Mouse (Mus musculus) hematopoietic stem cell, adult 5-6 weeks (primary cell): ENCODE measurements around the gene Naaladl2. TPM values are rescaled to one million over a fixed set of nuclear protein-coding genes. Genes with fewer than 3 reads are reported as not detected.

Source experiments
- ATAC-seq, 2 experiments: fragments of 125-278 bp in 1 of 2; replicated peaks in 1 of 2; 2 replicates each; pipeline ENCODE4 v1.8.0; 2016 to 2017; ENCODE audit warnings: inconsistent platforms in 2 of 2, mild to moderate bottlenecking in 2 of 2, moderate number of reproducible peaks in 2 of 2, low read depth in 1 of 2, moderate TSS enrichment in 1 of 2; ENCODE audit not compliant: low FRiP score in 2 of 2, poor library complexity in 2 of 2, severe bottlenecking in 2 of 2, insufficient read depth in 1 of 2, low TSS enrichment in 1 of 2
- total RNA-seq: library from RNA; stranded (forward); fragments of 172-1452, 232-1000 nt; gene quantifications from 2 replicates; pipeline ENCODE4 v1.2.3, GENCODE M21; 2017

The Naaladl2 gene
- total RNA-seq, 1 experiment from 2014 or later = 0.15 TPM

DNA sequence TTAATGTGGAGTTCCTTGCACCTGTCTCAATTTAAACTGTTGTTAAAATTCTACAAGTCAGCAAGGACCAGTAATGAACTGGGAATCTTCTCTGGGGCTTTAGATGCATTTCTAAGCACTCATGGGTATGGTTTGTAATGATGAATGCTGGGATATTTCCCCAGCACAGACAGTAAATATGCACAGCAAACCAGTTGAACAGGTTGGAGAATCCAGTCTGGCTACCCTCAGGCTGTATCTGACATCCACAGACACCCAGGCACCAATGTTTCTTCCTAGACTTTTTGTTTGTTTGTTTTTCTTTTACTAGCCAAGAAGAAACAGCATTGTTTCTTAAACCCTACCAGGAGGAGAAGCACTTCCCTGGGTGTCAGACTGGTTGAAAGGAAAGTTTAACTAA is 365.6 kb downstream of the Naaladl2 start:
- ATAC-seq = no peak

DNA sequence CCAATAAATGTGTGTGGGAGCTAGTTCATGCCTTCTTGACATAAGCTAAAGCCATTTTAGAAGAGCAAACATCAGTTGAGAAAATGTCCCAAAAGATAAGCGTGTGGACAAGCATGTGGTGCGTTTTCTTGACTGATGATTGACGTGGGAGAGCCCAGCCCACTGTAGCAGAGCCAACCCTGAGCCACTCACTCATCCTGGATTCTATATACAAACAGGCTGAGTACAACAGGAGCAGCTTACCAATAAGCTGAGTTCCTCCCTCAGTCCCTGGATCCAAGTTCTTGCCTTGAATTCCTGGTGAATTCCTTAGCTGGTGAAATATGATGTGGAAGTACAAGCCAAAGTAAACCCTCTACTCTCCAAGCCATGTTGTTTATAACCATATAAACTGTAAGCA is 395.0 kb downstream of the Naaladl2 start:
- ATAC-seq = no peak

DNA sequence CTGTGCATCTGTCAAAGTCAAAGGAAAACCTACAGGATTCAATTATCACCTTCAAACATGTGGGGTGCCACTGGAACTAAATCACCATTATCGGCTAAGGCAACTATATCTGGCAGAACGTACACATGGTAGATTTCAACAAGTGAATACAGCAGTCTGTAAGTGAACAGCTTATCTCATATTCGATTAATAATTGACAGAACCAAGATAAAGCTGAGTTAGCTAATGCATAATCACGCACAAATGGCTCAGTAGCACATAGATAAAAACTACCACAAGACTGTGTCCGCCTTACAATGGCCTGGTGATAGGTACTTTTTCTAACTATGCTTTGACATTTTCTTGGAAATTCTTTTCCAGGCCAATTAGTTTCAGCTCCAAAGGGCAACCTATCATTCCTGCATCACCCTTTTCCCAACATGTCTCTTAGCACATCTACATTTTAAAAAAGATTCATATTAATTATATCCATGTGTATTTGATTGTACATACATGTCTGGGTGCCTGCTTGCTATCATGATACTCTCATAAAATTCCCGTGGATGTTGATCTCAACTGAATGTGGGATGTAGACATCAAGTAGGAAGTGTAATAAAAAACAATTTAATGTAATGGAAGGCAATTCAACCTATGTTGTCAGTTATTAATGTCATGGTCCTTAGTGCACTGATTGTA is 396.7 kb downstream of the Naaladl2 start:
- ATAC-seq = no peak

DNA sequence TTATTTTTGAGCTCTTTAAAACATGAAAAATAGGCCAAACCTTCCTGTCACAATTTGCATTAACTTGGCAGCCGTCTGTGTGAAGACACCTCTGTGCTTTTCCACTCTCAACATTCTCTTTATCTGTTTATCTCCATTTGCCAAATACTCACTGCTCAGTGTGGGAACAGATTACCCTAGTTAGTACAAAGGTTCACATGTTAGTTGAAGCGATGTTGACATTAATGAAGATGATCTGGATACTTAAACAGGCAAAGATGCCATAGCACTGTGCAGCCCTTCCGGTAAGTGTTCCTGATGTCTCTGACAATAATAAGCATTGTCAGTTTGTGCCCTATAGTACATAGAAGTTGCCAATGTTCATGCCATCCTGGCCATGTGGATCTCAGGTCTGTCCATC is 400.1 kb downstream of the Naaladl2 start:
- no peak for ATAC-seq

DNA sequence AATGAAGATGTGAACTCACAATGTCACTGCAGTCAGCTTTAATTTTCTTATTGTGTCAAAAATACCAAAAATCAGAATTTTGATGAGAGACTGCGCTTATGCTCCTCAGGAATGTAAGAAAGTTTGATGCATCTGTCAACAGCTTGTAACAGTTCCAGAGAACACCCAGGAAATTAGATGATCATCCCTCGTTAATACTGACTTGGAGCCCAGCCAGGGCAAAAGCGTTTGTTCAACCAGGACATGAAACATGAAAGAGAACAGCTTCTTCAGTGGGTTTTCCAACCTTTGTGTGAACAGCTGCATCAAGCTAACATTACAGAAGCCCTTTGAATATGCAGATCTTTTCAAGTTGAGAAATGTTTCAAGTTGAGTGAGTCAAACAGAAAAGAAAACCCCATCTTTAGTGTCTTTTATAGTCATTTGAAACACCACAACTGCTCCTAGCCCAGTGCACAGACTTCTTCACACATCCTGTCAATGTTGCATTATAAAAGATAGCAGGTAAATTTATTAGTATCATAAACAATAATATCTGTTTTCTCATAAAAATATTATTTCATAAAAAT is 424.8 kb downstream of the Naaladl2 start:
- ATAC-seq = no peak

DNA sequence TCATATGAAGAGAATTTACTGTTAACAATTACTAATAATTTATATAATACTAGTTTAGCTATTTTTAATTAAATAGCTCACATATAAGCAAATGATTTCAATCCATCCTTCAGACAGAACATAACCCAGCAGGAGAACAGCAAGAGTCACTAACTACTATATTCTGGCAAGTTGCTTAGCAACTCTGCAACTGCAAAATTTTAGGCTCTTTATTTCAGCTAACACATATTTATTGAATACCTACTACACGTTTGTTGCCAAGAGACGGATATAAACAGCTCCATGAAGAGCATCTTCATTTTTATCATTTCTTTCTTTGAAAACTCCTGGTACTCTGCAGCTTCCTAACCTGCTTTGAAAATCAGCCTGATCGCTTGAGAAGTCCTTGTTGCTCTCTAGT is 429.3 kb downstream of the Naaladl2 start:
- ATAC-seq = no peak

DNA sequence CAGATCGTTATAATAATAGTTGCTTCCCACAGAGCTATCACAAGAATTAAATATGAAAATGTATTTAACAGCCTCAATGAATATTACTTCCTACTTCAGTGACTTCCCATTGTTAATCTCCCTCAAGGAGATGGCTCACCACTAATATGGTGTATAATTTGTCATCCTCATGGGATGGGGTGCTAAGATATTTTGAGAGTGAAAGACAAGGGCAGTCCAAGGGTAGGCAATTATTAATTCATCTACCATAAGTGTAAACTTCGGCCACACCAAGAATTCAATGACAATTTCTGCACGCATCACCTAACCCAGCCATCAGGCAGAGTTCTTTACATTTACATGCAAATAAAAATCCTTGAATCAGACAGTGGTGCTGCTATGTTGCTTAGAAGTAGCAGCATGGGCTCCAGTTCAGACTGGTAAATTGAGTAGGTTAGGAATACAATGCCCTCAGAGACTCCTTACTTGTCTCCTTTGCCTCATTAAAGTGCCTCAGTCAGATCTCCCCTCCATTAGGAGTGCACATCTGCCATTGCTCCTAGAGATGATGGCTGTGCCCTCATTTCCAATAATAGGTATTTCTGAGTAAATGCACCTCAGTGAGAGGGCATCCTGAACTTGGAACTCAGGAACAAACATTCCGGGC is 438.2 kb downstream of the Naaladl2 start:
- ATAC-seq = no peak

DNA sequence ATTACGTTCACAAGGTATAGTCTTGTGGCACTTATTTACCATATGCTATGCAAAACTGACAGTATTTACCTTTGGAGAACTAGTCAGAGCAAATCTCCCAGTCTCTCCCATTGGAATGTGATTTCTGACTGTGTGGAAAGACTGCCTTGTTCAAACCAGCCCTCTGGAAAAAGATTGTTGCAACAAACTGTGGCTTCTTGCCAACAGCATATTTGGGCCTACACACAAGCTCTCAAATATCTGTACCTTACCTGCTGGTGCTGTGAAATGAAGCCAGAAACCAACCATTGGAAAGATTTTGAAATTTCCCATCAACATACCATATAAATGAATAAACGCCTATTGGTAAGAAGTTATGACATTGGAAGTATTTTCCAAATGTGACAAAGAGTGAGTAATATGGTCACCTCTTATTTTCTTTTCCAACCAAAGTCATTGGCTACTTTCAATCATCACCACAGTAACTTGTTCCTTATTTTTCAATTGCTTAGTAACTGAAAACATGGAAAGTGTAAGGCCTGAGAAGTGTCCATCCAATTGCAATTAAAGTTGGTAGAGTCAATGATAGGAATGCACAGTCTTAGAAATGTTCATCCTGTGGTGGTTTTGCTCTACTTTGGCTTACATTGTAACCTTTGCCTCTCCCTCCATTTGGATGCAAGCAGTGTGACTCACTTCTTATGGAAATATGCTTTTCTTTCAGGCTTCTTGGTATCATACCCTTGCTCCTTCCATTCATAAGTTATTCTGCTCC is 453.7 kb downstream of the Naaladl2 start:
- no peak for ATAC-seq

DNA sequence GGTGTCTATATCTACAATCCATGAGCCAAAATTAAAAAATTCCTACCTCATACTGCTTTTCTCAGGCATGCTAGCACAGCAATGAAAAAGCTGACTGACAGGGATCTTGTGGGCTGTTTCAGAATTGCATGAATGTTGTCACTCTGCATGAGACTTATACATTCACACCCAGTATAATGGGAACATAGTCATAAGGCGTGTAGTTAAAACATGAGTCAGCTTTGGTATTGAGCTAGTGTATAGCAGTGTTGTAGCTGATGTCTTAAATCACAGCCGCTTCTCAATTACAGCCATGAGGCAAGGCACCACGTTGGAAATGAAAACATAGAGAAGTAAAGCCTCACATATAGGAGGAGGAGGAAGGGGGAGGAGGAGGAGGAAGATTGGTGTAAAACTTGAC is 473.6 kb downstream of the Naaladl2 start:
- ATAC-seq = no peak

DNA sequence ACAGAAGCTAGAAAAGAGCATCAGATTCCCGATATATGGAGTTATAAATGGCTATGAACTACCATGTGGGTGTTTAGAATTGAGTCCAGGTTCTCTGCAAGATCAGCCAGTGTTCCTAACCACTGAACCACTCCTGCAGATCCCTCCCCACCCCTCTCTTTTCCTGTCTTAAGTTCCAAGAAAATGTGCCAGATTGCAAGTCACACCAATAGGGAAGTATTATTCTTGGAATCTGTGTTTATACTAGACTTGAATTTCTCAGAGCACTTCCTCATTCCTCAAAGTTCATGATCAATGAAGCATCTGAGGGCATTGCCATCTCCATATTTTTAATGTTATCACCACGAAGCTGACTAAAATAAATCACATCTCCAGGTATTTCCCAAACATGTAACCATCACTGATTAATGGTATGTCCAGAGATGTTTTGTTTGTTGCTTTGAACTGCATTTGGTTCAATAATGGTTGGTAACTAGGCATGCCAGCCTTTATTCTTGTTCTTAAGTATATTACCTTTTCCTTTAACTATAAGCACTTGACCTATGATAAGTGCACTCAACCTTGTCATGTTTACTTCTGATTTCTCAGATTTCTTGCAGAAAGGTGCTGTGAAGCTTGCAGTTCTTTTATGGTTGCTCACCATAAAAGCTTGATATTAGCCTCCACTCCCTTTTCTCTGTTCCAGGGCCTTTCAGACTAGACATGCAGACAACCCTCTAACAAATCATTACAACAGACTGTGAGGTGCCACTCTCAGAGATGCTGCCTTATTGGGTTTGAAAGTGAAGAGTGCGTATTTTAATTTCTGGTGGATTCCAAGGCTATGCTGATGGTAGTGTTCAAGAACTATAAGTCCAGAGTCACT is 475.8 kb downstream of the Naaladl2 start:
- no peak for ATAC-seq

DNA sequence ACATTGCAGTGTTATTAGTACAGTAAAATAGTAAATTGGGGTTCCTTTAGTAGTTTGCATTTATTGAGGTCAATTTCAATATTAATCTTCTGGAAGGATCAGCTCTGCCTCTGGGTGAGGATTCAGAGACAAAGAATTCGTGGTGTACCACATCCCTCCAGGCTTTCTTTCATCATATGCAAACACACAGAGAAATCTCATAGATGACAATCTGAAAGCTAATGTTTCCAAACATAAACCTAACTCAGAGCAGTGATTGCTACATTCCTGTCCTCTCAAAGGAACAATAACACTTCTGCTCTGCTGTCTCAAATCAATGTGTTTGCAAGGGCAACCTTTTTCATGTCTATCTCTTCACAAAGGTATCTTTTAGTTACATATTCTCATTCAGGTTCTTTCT is 478.7 kb downstream of the Naaladl2 start:
- ATAC-seq = no peak

DNA sequence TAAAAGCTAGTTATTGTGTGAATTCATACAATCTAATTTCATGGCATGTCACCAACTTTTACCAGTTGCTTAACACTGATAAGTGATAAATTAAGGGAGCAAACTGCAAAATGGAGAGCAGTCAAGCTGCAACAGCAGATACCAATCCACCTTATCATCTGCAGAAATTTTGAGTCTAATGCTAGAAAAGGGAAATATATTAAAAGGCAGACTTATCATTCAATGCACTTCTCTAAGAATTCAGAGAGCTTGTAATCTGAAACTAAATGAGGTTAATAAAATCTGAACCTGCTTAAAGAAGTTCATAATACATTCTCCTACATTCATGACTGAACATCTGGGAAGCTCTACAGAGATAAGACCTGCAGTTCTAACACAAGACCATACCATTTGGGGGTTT is 480.3 kb downstream of the Naaladl2 start:
- no peak for ATAC-seq

DNA sequence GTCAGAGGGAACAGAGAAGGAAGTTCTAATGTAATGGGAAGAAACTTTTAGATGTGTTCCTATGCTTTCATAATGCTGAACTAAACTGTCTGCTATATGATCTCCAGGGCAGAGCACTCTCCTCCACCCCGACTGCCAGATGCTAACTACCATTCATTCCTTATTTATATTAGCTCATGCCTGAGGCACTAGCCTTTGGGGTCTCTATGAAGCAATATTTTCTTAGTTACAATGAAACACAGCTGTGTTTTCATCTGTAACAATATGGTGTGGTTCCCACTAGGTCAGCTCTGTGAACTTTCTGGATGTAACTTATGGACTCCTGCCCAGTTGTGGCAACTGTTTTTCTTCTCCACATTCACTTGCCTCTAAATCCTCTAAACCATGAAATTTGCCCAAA is 514.0 kb downstream of the Naaladl2 start:
- ATAC-seq = no peak

DNA sequence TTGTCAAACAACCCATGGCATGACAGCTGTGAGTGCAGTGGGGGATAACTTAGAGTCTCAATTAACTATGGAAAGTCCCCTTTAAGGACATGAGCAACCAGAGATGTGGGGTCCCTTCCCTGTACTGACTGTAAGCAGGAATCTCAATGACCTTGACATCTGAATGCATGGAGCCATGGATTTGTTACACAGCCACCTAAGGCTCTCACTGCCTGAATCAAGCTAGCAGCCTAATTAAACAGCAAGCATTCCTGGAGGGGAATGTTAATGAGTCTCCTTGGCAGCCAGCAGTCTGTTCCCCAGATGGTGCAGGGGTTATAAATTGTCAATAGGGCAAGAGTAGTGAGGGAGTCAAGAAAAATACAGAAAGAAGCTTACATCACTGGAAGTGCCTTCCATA is 538.6 kb downstream of the Naaladl2 start:
- ATAC-seq = no peak

DNA sequence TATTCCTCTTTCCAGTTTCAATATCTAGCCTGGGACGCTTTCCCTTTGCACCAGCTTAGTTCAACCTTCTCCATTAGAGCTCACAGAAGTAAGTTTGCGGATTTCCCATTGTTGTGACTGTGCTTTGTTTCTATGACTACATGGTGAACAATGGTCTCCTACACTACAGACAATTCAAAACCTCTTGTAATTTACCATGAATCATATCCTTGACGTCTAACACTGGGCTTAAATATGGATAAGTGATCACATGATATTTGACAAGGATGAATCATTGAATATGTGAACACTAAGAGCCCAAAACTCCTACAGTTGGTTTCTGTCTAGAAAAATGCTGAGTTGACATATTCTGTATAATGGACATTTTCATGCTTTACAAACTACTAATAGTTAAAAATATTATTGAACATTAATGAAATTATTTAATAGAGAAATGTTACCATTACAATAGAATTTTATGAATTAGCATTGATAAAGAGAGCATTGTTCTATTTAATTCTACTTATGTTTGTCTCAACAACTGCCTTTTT is 539.2 kb downstream of the Naaladl2 start:
- ATAC-seq = no peak

DNA sequence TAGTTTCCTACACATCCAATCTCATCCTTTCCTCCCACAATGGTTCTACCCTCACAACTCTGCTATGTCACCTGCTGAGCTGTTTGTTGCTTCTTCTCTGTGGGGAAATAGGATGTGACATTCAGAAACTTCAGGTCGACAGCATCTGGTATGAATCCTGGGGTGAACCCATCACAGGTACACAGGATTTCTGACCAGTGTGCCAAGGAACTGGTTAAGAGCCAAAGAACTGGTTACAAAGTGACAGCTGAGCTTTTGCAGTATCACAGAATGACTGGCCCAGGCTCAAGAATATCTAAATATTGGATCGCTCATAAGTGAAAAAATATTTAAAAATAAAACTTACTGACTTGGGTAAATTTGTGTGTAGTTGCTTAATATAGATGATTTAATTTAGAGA is 548.6 kb downstream of the Naaladl2 start:
- no peak for ATAC-seq

DNA sequence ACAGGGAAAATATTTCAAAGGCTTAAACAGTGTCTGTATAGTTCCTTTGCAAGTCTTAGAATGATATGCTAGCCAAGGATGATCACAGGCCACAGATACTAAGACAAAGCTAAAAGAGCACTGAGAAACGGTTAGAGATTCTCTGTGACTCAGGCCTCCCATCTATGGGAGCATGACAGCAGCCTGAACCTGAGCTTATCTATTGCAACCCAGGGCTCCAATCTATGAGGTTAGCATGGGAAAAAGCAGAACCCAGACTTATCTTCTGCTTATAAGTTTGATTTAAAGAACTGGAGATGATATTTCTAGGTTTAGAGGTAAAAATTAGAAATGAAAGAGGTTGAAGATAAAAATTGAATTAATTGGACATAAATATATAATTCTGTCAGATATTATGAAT is 587.4 kb downstream of the Naaladl2 start:
- no peak for ATAC-seq
